Mouse (Mus musculus) urinary bladder, postnatal 36 days (tissue): Measurements from ENCODE around the gene Ninl.
A peak's percentile ranks its signal among the peaks of the same experiment; 100 is the strongest.

Source experiments
- DNase-seq, 2 experiments: peaks; one replicate each; pipeline ENCODE4 v3.0.0; 2022; ENCODE audit warnings: low spot score in 2 of 2, mixed read lengths in 1 of 2

Gene Ninl

GRCm38 (mm10) chr2:151039232-151039695 is at the start of gene Ninl, which contains the start of gene Nanp:
Ninl (minus strand) TSS chr2:151039382.
Nanp (minus strand) TSS chr2:151039398.
- DNase-seq: peak; percentile 89 to 93

- no peak for DNase-seq
Measured at GRCm38 (mm10) chr2:151056637-151057036, 17.5 kb upstream of the Ninl start.

GRCm38 (mm10) chr2:151040411-151040810 is 1.2 kb upstream of the Ninl start:
- DNase-seq: no peak

- DNase-seq: no peak
Measured at GRCm38 (mm10) chr2:151039726-151040125, 544 bp upstream of the Ninl start.

- DNase-seq: no peak
Measured at GRCm38 (mm10) chr2:151038811-151039222, 365 bp downstream of the Ninl start.

GRCm38 (mm10) chr2:151037876-151038552 is 1.2 kb downstream of the Ninl start:
- no peak for DNase-seq

- no peak for DNase-seq
Measured at GRCm38 (mm10) chr2:151037292-151037691, 1.9 kb downstream of the Ninl start.

GRCm38 (mm10) chr2:151036721-151037120 is 2.5 kb downstream of the Ninl start:
- no peak for DNase-seq

- DNase-seq: no peak
Measured at GRCm38 (mm10) chr2:151034435-151034834, 4.7 kb downstream of the Ninl start.

GRCm38 (mm10) chr2:151021158-151021557 is 18.0 kb downstream of the Ninl start:
- DNase-seq: no peak

- DNase-seq: no peak
Measured at GRCm38 (mm10) chr2:151015316-151015715, 23.9 kb downstream of the Ninl start.

GRCm38 (mm10) chr2:151011273-151011672 is 27.9 kb downstream of the Ninl start:
- no peak for DNase-seq

GRCm38 (mm10) chr2:151009515-151010085 is 29.6 kb downstream of the Ninl start:
- no peak for DNase-seq

GRCm38 (mm10) chr2:151008939-151009509 is 30.2 kb downstream of the Ninl start:
- peak; percentile 59 to 67 for DNase-seq

GRCm38 (mm10) chr2:151008517-151008932 is 30.7 kb downstream of the Ninl start:
- no peak for DNase-seq

GRCm38 (mm10) chr2:151008006-151008405 is 31.2 kb downstream of the Ninl start:
- DNase-seq: no peak

- no peak for DNase-seq
Measured at GRCm38 (mm10) chr2:151006281-151006945, 32.8 kb downstream of the Ninl start.

GRCm38 (mm10) chr2:151004390-151004789 is 34.8 kb downstream of the Ninl start:
- no peak for DNase-seq

- no peak for DNase-seq
Measured at GRCm38 (mm10) chr2:151003796-151004195, 35.4 kb downstream of the Ninl start.

- DNase-seq: no peak
Measured at GRCm38 (mm10) chr2:151001619-151002175, 37.5 kb downstream of the Ninl start.

- peak; percentile 28 to 57 for DNase-seq
Measured at GRCm38 (mm10) chr2:151000402-151001178, 38.6 kb downstream of the Ninl start.
